22 mouse cellular contexts compared by ENCODE assay signal in the genomic region with DNA sequence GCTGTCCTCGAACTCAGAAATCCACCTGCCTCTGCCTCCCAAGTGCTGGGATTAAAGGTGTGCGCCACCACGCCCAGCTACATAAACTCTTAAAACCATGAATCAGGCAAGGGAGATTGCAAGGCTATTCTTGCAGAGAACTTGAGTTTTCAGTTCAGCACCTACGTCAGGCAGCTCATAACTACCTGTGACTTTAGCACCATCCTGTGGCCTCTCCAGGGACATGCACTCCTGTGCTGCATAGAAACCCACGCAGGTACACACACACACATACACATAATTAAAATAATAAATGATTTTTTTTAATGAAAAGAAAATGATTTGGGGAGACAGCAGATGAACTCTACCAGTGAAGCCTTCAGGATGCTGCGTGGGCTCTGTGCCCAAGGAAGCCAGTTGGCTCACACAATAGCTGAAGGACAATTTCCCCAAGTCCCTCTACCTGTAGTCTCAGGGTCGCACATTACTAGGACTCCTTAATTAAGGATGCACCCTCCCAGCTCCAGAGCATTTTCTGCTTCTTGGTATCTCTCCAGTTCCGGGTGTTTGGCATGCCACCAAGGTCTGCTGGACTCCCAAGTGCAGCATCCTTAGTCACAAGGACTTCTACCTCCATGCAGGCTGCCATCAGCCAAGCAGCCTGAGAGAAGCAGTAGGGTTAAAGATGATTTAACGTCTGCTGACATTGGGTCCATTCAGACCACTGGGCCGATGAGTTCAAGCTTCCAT. TPM values are rescaled to one million over a fixed set of nuclear protein-coding genes. Genes with fewer than 3 reads are reported as not detected.
DNase-seq lines count a peak whose midpoint lies in the region; ATAC-seq and TF ChIP-seq lines count a peak whose summit lies in the region.
"Had no signal": no experiment of that assay in that cellular context is flagged by ENCODE, and none has a peak within 500 bp of the region (broad histone marks: within the 10 kb centered on the region; RNA-seq: fewer than 3 reads in every experiment).

No protein-coding gene starts in this region.

- no peak overlapping the region for H3K4me2 ChIP-seq in stomach, postnatal 0 days (replicated peaks; ENCODE audit: low read depth)
- H3K4me2 ChIP-seq: embryonic facial prominence, embryonic 13.5 days; forebrain, embryonic 13.5 days; heart, embryonic 11.5 days; limb, embryonic 12.5 days; liver, embryonic 11.5 days; midbrain, embryonic 12.5 days had no signal

- peak; percentile 25 to 29 for DNase-seq in cerebellum, postnatal 10 days
- DNase-seq in cerebellum, adult 9-11 months = no peak
- no peak for DNase-seq in layer of hippocampus, adult 2 months (ENCODE audit: low spot score in 2 of 2)
- DNase-seq in layer of hippocampus, postnatal 36 days = no peak
- peak; percentile 56 for DNase-seq in ZHBTc4 (ENCODE audit: low read depth, low spot score)
- peak; percentile 7 for DNase-seq in stomach, postnatal 0 days (ENCODE audit: low spot score)
- no peak for DNase-seq in left cerebral cortex, adult 18-20 months (ENCODE audit: low spot score in 2 of 2)
- DNase-seq: cerebellum, adult 11 months; gastrocnemius, adult 2 months; kidney, adult 2 months; liver, postnatal 0 days; thymus, postnatal 14 days had no signal

- no peak overlapping the region for H3K27ac ChIP-seq in layer of hippocampus, adult 2 months
- no peak overlapping the region for H3K27ac ChIP-seq in stomach, postnatal 0 days (replicated peaks)
- H3K27ac ChIP-seq: embryonic facial prominence, embryonic 13.5 days; forebrain, embryonic 13.5 days; gastrocnemius, adult 2 months; kidney, postnatal 0 days; limb, embryonic 12.5 days; midbrain, embryonic 12.5 days had no signal

- TF ChIP-seq CTCF in layer of hippocampus, adult 2 months (conservative IDR thresholded peaks at IDR 0.05) = peak; percentile 21
- TF ChIP-seq CTCF in stomach, postnatal 0 days (IDR thresholded peaks at IDR 0.05; ENCODE audit: low read depth) = 0 out of 2 replicates have a peak, but pooled peaks have one; percentile 7

- no peaks in the 10 kb centered on the region for H3K4me1 ChIP-seq in stomach, postnatal 0 days (replicated peaks; ENCODE audit: control insufficient read depth, insufficient read depth)
- H3K4me1 ChIP-seq: embryonic facial prominence, embryonic 13.5 days; forebrain, embryonic 13.5 days; limb, embryonic 12.5 days; midbrain, embryonic 12.5 days had no signal

- H3K4me3 ChIP-seq in layer of hippocampus, adult 2 months = no peak overlapping the region
- no peak overlapping the region for H3K4me3 ChIP-seq in stomach, postnatal 0 days (ENCODE audit: low read depth, low read length)
- H3K4me3 ChIP-seq: embryonic facial prominence, embryonic 13.5 days; erythroblast, embryonic 14.5 days; forebrain, embryonic 13.5 days; gastrocnemius, adult 2 months; limb, embryonic 12.5 days; midbrain, embryonic 12.5 days had no signal

- no peak for ATAC-seq in stomach, postnatal 0 days (ENCODE audit: low FRiP score, low TSS enrichment)
- ATAC-seq: CD4-positive, CD25-positive, alpha-beta regulatory T cell, adult 4 months; forebrain, embryonic 13.5 days; liver, postnatal 0 days; lung, postnatal 0 days had no signal

- H3K36me3 ChIP-seq in stomach, postnatal 0 days (ENCODE audit: control insufficient read depth, insufficient read depth, low read length) = peaks cover 14% of the 10 kb centered on the region

- TF ChIP-seq EP300 in stomach, postnatal 0 days (optimal IDR thresholded peaks at IDR 0.05) = no peak

- 96% methylated on average over 10 of the region's 10 CpGs for WGBS in stomach, postnatal 0 days

- no peak overlapping the region for H3K9ac ChIP-seq in stomach, postnatal 0 days (ENCODE audit: low read length)
- H3K9ac ChIP-seq: embryonic facial prominence, embryonic 13.5 days; forebrain, embryonic 13.5 days; limb, embryonic 12.5 days; liver, postnatal 0 days; midbrain, embryonic 12.5 days had no signal

- no peaks in the 10 kb centered on the region for H3K9me3 ChIP-seq in stomach, postnatal 0 days (ENCODE audit: control insufficient read depth, low read length)
- H3K9me3 ChIP-seq: embryonic facial prominence, embryonic 13.5 days; forebrain, embryonic 13.5 days; limb, embryonic 12.5 days; midbrain, embryonic 12.5 days had no signal

- no peaks in the 10 kb centered on the region for H3K27me3 ChIP-seq in stomach, postnatal 0 days (ENCODE audit: control insufficient read depth, insufficient read depth, low read length)
- H3K27me3 ChIP-seq: embryonic facial prominence, embryonic 13.5 days; forebrain, embryonic 13.5 days; limb, embryonic 12.5 days; midbrain, embryonic 12.5 days had no signal

RNA-seq across cellular contexts. Expression of a gene that starts 35.4 kb away (rescaled TPM):
- 10 to 100 TPM; 26.5 to 27.2 TPM for total RNA-seq in layer of hippocampus, adult 2 months (2021)
- total RNA-seq in layer of hippocampus, postnatal 36 days (2021) = 10 to 100 TPM; 24.7 to 27.0 TPM
- polyA plus RNA-seq in stomach, postnatal 0 days (2015; fragmentation: Nextera tagmentation; extraction: Ambion mirVana) = 5.3 and 6.6 TPM in 2 replicates
- 10 to 100 TPM; 24.3 to 24.5 TPM for total RNA-seq in left cerebral cortex, adult 18-20 months (2021)

Comparison
In these comparisons a context has a peak if more than half of its experiments do, and no peak if none do; other contexts are left out.
1. DNase-seq: peak in cerebellum, postnatal 10 days (2 of 2), ZHBTc4 (single experiment) and stomach, postnatal 0 days (single experiment); none in cerebellum, adult 9-11 months (single experiment), layer of hippocampus, adult 2 months (0 of 2), layer of hippocampus, postnatal 36 days (0 of 2) and left cerebral cortex, adult 18-20 months (0 of 2).